ENCODE assay signal across 26 mouse cellular contexts in the genomic region with DNA sequence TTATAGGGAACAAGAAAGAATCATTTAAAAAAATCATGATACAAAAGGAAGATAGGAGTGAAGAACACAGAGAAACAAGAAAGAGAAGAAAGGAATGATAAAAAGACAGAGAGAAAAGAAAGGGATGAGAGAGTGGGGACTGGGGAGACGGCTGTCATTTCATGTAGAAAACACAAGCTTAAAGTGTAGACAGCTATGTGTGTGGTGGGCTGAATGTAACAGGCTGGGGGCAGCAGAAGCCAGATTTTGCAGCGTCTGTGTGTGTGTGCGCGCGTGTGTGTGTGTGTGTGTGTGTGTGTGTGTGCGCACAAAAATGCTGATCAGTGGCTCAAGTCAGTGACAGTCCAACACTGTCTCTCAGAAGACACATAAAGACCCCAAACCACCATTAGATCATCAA. TPM values are rescaled to one million over a fixed set of nuclear protein-coding genes. Genes with fewer than 3 reads are reported as not detected.
DNase-seq lines count a peak whose midpoint lies in the region; ATAC-seq and TF ChIP-seq lines count a peak whose summit lies in the region.
"Had no signal": no experiment of that assay in that cellular context is flagged by ENCODE, and none has a peak within 500 bp of the region (broad histone marks: within the 10 kb centered on the region; RNA-seq: fewer than 3 reads in every experiment).

No protein-coding gene starts in this region.

- DNase-seq in forebrain, embryonic 14.5 days (ENCODE audit: low spot score): no peak
- DNase-seq in forebrain, embryonic 10.5 days (ENCODE audit: extremely low spot score, low spot score): no peak
- DNase-seq in heart, adult 8-10 months (ENCODE audit: low spot score): no peak
- DNase-seq in hindbrain, postnatal 0 days (ENCODE audit: low spot score): peak; percentile 12
- no peak for DNase-seq in midbrain, embryonic 14.5 days
- DNase-seq: adrenal gland, postnatal 14 days; cerebellum, adult 8-10 months; cerebellum, postnatal 36 days; embryo, embryonic 11 days; gastrocnemius, postnatal 10 days; kidney, adult 9 months; kidney, postnatal 14 days; layer of hippocampus, postnatal 36 days; thymus, adult 2 months; thymus, postnatal 4 days had no signal

- H3K4me2 ChIP-seq in forebrain, embryonic 14.5 days (ENCODE audit: low read length): no peak overlapping the region
- no peak overlapping the region for H3K4me2 ChIP-seq in heart, embryonic 13.5 days
- H3K4me2 ChIP-seq in hindbrain, postnatal 0 days (ENCODE audit: low read depth, low read length): no peak overlapping the region
- no peak overlapping the region for H3K4me2 ChIP-seq in hindbrain, embryonic 13.5 days
- no peak overlapping the region for H3K4me2 ChIP-seq in midbrain, embryonic 14.5 days (ENCODE audit: low read length)
- H3K4me2 ChIP-seq: embryonic facial prominence, embryonic 13.5 days; hindbrain, embryonic 15.5 days; intestine, embryonic 15.5 days had no signal

- H3K36me3 ChIP-seq in forebrain, embryonic 14.5 days (ENCODE audit: control insufficient read depth, insufficient read depth, low read length): no peaks in the 10 kb centered on the region
- no peaks in the 10 kb centered on the region for H3K36me3 ChIP-seq in forebrain, embryonic 10.5 days (replicated peaks)
- no peaks in the 10 kb centered on the region for H3K36me3 ChIP-seq in heart, embryonic 13.5 days
- H3K36me3 ChIP-seq in hindbrain, postnatal 0 days (ENCODE audit: insufficient read depth, low read length): no peaks in the 10 kb centered on the region
- H3K36me3 ChIP-seq in hindbrain, embryonic 13.5 days: no peaks in the 10 kb centered on the region
- no peaks in the 10 kb centered on the region for H3K36me3 ChIP-seq in midbrain, embryonic 14.5 days (ENCODE audit: control insufficient read depth, insufficient read depth, low read length)
- H3K36me3 ChIP-seq: embryonic facial prominence, embryonic 13.5 days; hindbrain, embryonic 15.5 days; intestine, embryonic 15.5 days had no signal

- peak; percentile 29; the same call in 1 of the 2 replicates for ATAC-seq in forebrain, embryonic 14.5 days
- no peak for ATAC-seq in heart, embryonic 13.5 days (ENCODE audit: extremely low read depth, insufficient number of reproducible peaks, low FRiP score, low TSS enrichment)
- no peak for ATAC-seq in hindbrain, postnatal 0 days
- no peak for ATAC-seq in hindbrain, embryonic 13.5 days (ENCODE audit: low FRiP score)
- ATAC-seq in midbrain, embryonic 14.5 days (ENCODE audit: low FRiP score, low TSS enrichment): no peak
- ATAC-seq: intestine, embryonic 15.5 days; lung, postnatal 0 days; midbrain, embryonic 16.5 days had no signal

- H3K27ac ChIP-seq in forebrain, embryonic 14.5 days (ENCODE audit: low read depth, low read length): no peak overlapping the region; the same call in 1 of the 2 replicates
- no peak overlapping the region for H3K27ac ChIP-seq in forebrain, embryonic 10.5 days
- H3K27ac ChIP-seq in heart, embryonic 13.5 days (replicated peaks): peak overlapping the region; percentile 85
- H3K27ac ChIP-seq in hindbrain, postnatal 0 days: no peak overlapping the region
- H3K27ac ChIP-seq in hindbrain, embryonic 13.5 days: no peak overlapping the region
- H3K27ac ChIP-seq in midbrain, embryonic 14.5 days (replicated peaks; ENCODE audit: low read depth, low read length): no peak overlapping the region
- H3K27ac ChIP-seq: embryonic facial prominence, embryonic 13.5 days; hindbrain, embryonic 15.5 days; intestine, embryonic 15.5 days; macrophage; stomach, postnatal 0 days had no signal

- H3K9ac ChIP-seq in forebrain, embryonic 14.5 days (ENCODE audit: low read length): no peak overlapping the region
- no peak overlapping the region for H3K9ac ChIP-seq in heart, embryonic 13.5 days
- H3K9ac ChIP-seq in hindbrain, postnatal 0 days (replicated peaks; ENCODE audit: low read length): no peak overlapping the region
- H3K9ac ChIP-seq in hindbrain, embryonic 13.5 days: no peak overlapping the region
- H3K9ac ChIP-seq in midbrain, embryonic 14.5 days (replicated peaks; ENCODE audit: low read length): no peak overlapping the region
- H3K9ac ChIP-seq: embryonic facial prominence, embryonic 13.5 days; hindbrain, embryonic 15.5 days; intestine, embryonic 15.5 days had no signal

- no peak overlapping the region for H3K4me3 ChIP-seq in forebrain, embryonic 14.5 days (ENCODE audit: low read depth, low read length)
- no peak overlapping the region for H3K4me3 ChIP-seq in forebrain, embryonic 10.5 days
- no peak overlapping the region for H3K4me3 ChIP-seq in heart, embryonic 13.5 days
- H3K4me3 ChIP-seq in hindbrain, postnatal 0 days (ENCODE audit: low read length): no peak overlapping the region
- no peak overlapping the region for H3K4me3 ChIP-seq in hindbrain, embryonic 13.5 days
- H3K4me3 ChIP-seq in midbrain, embryonic 14.5 days (replicated peaks; ENCODE audit: low read depth, low read length): no peak overlapping the region
- H3K4me3 ChIP-seq: embryonic facial prominence, embryonic 13.5 days; erythroblast, embryonic 14.5 days; hindbrain, embryonic 15.5 days; intestine, embryonic 15.5 days had no signal

- no peaks in the 10 kb centered on the region for H3K27me3 ChIP-seq in forebrain, embryonic 14.5 days (replicated peaks; ENCODE audit: control insufficient read depth, insufficient read depth, low read length)
- H3K27me3 ChIP-seq in forebrain, embryonic 10.5 days (ENCODE audit: poor library complexity, severe bottlenecking): no peaks in the 10 kb centered on the region
- no peaks in the 10 kb centered on the region for H3K27me3 ChIP-seq in heart, embryonic 13.5 days (replicated peaks)
- H3K27me3 ChIP-seq in hindbrain, postnatal 0 days (ENCODE audit: insufficient read depth, low read length): no peaks in the 10 kb centered on the region
- H3K27me3 ChIP-seq in hindbrain, embryonic 13.5 days: no peaks in the 10 kb centered on the region
- H3K27me3 ChIP-seq in midbrain, embryonic 14.5 days (ENCODE audit: control insufficient read depth, insufficient read depth, low read length): no peaks in the 10 kb centered on the region
- H3K27me3 ChIP-seq: embryonic facial prominence, embryonic 13.5 days; hindbrain, embryonic 15.5 days; intestine, embryonic 15.5 days had no signal

- H3K4me1 ChIP-seq in forebrain, embryonic 14.5 days (ENCODE audit: control insufficient read depth, insufficient read depth, low read length): no peaks in the 10 kb centered on the region
- 0 out of 2 replicates have a peak, but pooled peaks cover 5% of the 10 kb centered on the region for H3K4me1 ChIP-seq in forebrain, embryonic 10.5 days
- peaks cover 21% of the 10 kb centered on the region for H3K4me1 ChIP-seq in heart, embryonic 13.5 days
- no peaks in the 10 kb centered on the region for H3K4me1 ChIP-seq in hindbrain, postnatal 0 days (ENCODE audit: insufficient read depth, low read length)
- no peaks in the 10 kb centered on the region for H3K4me1 ChIP-seq in hindbrain, embryonic 13.5 days (replicated peaks)
- H3K4me1 ChIP-seq in midbrain, embryonic 14.5 days (ENCODE audit: control insufficient read depth, insufficient read depth, low read length): no peaks in the 10 kb centered on the region
- H3K4me1 ChIP-seq: hindbrain, embryonic 15.5 days; intestine, embryonic 15.5 days had no signal

- no peak for TF ChIP-seq CTCF in hindbrain, postnatal 0 days (IDR thresholded peaks at IDR 0.05; ENCODE audit: low read depth)

- no peaks in the 10 kb centered on the region for H3K9me3 ChIP-seq in forebrain, embryonic 14.5 days (replicated peaks; ENCODE audit: control insufficient read depth, low read length)
- no peaks in the 10 kb centered on the region for H3K9me3 ChIP-seq in forebrain, embryonic 10.5 days
- no peaks in the 10 kb centered on the region for H3K9me3 ChIP-seq in heart, embryonic 13.5 days
- no peaks in the 10 kb centered on the region for H3K9me3 ChIP-seq in hindbrain, postnatal 0 days (ENCODE audit: low read length)
- H3K9me3 ChIP-seq in hindbrain, embryonic 13.5 days: no peaks in the 10 kb centered on the region
- no peaks in the 10 kb centered on the region for H3K9me3 ChIP-seq in midbrain, embryonic 14.5 days (ENCODE audit: control insufficient read depth, low read length)
- H3K9me3 ChIP-seq: embryonic facial prominence, embryonic 13.5 days; hindbrain, embryonic 15.5 days; intestine, embryonic 15.5 days had no signal

- WGBS in forebrain, embryonic 14.5 days: 75% methylated on average over 6 of the region's 6 CpGs
- WGBS in forebrain, embryonic 10.5 days: 89% methylated on average over 6 of the region's 6 CpGs
- WGBS in heart, embryonic 13.5 days: 59% methylated on average over 6 of the region's 6 CpGs
- WGBS in hindbrain, postnatal 0 days: 64% methylated on average over 6 of the region's 6 CpGs
- WGBS in hindbrain, embryonic 13.5 days: 81% methylated on average over 6 of the region's 6 CpGs
- WGBS in midbrain, embryonic 14.5 days: 80% methylated on average over 6 of the region's 6 CpGs

RNA-seq across cellular contexts. Expression of a gene that starts 19.6 kb away (rescaled TPM):
- 0.41 and 0.47 TPM in 2 replicates for polyA plus RNA-seq in forebrain, embryonic 14.5 days (2014; fragmentation: Nextera tagmentation; extraction: Ambion mirVana)
- polyA plus RNA-seq in forebrain, embryonic 10.5 days (2016; fragmentation: Nextera tagmentation; extraction: Ambion mirVana): 0.12 and 0.14 TPM in 2 replicates
- polyA plus RNA-seq in heart, embryonic 13.5 days (2015; fragmentation: Nextera tagmentation; extraction: Ambion mirVana): 1.3 and 1.9 TPM in 2 replicates
- total RNA-seq in heart, adult 8-10 months (2022): 10 to 100 TPM in 2 of 4 experiments, 1 to 10 TPM in 2; 9.4 to 17.3 (median 12.4) TPM
- total RNA-seq in hindbrain, postnatal 0 days (2014; rRNA removed): 2.3 and 2.5 TPM in 2 replicates
- polyA plus RNA-seq in hindbrain, postnatal 0 days (2015; fragmentation: Nextera tagmentation; extraction: Ambion mirVana): 2.5 and 2.7 TPM in 2 replicates
- polyA plus RNA-seq in hindbrain, embryonic 13.5 days (2015; fragmentation: Nextera tagmentation; extraction: Ambion mirVana): not detected in 2 replicates
- polyA plus RNA-seq in midbrain, embryonic 14.5 days (2014; fragmentation: Nextera tagmentation; extraction: Ambion mirVana): 0.22 TPM in 1 of 2 replicates, not detected in the other
- polyA plus RNA-seq: erythroblast, embryonic 14.5 days; neural tube, embryonic 14.5 days had no signal

RNA-seq across cellular contexts. Expression of a gene that starts 28.8 kb away (rescaled TPM):
- polyA plus RNA-seq in forebrain, embryonic 14.5 days (2014; fragmentation: Nextera tagmentation; extraction: Ambion mirVana): 4.7 and 5.8 TPM in 2 replicates
- polyA plus RNA-seq in forebrain, embryonic 10.5 days (2016; fragmentation: Nextera tagmentation; extraction: Ambion mirVana): 5.6 and 6.1 TPM in 2 replicates
- 50.8 and 60.1 TPM in 2 replicates for polyA plus RNA-seq in heart, embryonic 13.5 days (2015; fragmentation: Nextera tagmentation; extraction: Ambion mirVana)
- 10 to 100 TPM; 54.6 to 72.1 (median 63.9) TPM for total RNA-seq in heart, adult 8-10 months (2022)
- 7.4 and 12.1 TPM in 2 replicates for total RNA-seq in hindbrain, postnatal 0 days (2014; rRNA removed)
- 7.0 and 9.1 TPM in 2 replicates for polyA plus RNA-seq in hindbrain, postnatal 0 days (2015; fragmentation: Nextera tagmentation; extraction: Ambion mirVana)
- polyA plus RNA-seq in hindbrain, embryonic 13.5 days (2015; fragmentation: Nextera tagmentation; extraction: Ambion mirVana): 6.2 and 6.5 TPM in 2 replicates
- 5.7 and 7.4 TPM in 2 replicates for polyA plus RNA-seq in midbrain, embryonic 14.5 days (2014; fragmentation: Nextera tagmentation; extraction: Ambion mirVana)

RNA-seq across cellular contexts. Expression of a gene that starts 36.7 kb away (rescaled TPM):
- 0.80 and 0.85 TPM in 2 replicates for polyA plus RNA-seq in forebrain, embryonic 14.5 days (2014; fragmentation: Nextera tagmentation; extraction: Ambion mirVana)
- 0.14 and 0.20 TPM in 2 replicates for polyA plus RNA-seq in forebrain, embryonic 10.5 days (2016; fragmentation: Nextera tagmentation; extraction: Ambion mirVana)
- polyA plus RNA-seq in heart, embryonic 13.5 days (2015; fragmentation: Nextera tagmentation; extraction: Ambion mirVana): 2.3 and 2.5 TPM in 2 replicates
- total RNA-seq in heart, adult 8-10 months (2022): 10 to 100 TPM; 10.7 to 16.0 (median 11.5) TPM
- total RNA-seq in hindbrain, postnatal 0 days (2014; rRNA removed): 1.0 and 1.3 TPM in 2 replicates
- polyA plus RNA-seq in hindbrain, postnatal 0 days (2015; fragmentation: Nextera tagmentation; extraction: Ambion mirVana): 0.36 and 0.52 TPM in 2 replicates
- polyA plus RNA-seq in hindbrain, embryonic 13.5 days (2015; fragmentation: Nextera tagmentation; extraction: Ambion mirVana): 0.18 and 0.73 TPM in 2 replicates
- 0.15 and 0.30 TPM in 2 replicates for polyA plus RNA-seq in midbrain, embryonic 14.5 days (2014; fragmentation: Nextera tagmentation; extraction: Ambion mirVana)
- polyA plus RNA-seq: erythroblast, embryonic 14.5 days; macrophage had no signal

RNA-seq across cellular contexts. Expression of a gene that starts 42.7 kb away (rescaled TPM):
- polyA plus RNA-seq in forebrain, embryonic 14.5 days (2014; fragmentation: Nextera tagmentation; extraction: Ambion mirVana): 1.5 and 2.0 TPM in 2 replicates
- polyA plus RNA-seq in forebrain, embryonic 10.5 days (2016; fragmentation: Nextera tagmentation; extraction: Ambion mirVana): 1.5 and 2.0 TPM in 2 replicates
- 1.3 and 1.4 TPM in 2 replicates for polyA plus RNA-seq in heart, embryonic 13.5 days (2015; fragmentation: Nextera tagmentation; extraction: Ambion mirVana)
- 1 to 10 TPM in 2 of 4 experiments, under 1 TPM in 2; 0.63 to 1.3 (median 0.96) TPM for total RNA-seq in heart, adult 8-10 months (2022)
- total RNA-seq in hindbrain, postnatal 0 days (2014; rRNA removed): 0.78 and 1.5 TPM in 2 replicates
- polyA plus RNA-seq in hindbrain, postnatal 0 days (2015; fragmentation: Nextera tagmentation; extraction: Ambion mirVana): 1.9 TPM in 2 replicates
- 2.1 and 2.8 TPM in 2 replicates for polyA plus RNA-seq in hindbrain, embryonic 13.5 days (2015; fragmentation: Nextera tagmentation; extraction: Ambion mirVana)
- polyA plus RNA-seq in midbrain, embryonic 14.5 days (2014; fragmentation: Nextera tagmentation; extraction: Ambion mirVana): 0.32 and 1.4 TPM in 2 replicates
- polyA plus RNA-seq: erythroblast, embryonic 14.5 days had no signal
